In the genomic region with DNA sequence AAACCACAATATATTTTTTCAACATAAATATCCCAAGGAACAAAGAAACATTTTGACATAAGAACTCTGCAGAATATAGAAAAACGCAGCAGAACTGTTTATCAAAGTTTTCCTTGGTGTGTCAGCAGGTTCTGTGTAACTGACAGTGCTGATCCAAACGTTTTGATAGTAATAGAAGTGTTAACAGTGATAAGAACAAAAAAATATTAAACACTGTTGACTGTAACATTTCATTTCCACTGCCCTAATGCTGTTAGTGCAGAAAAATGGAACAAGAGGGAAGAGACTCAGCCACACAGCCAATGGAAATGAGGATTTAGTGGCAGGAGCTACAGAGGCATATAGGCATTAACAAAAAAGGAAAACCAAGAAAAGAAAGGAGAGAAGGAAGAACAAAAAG, we compare ENCODE assay signal across 10 mouse cellular contexts.
"Had no signal": no experiment of that assay in that cellular context is flagged by ENCODE, and none has a peak within 500 bp of the region (broad histone marks: within the 10 kb centered on the region; RNA-seq: fewer than 3 reads in every experiment).

No protein-coding gene starts in this region.

- H3K4me3 ChIP-seq: limb, embryonic 12.5 days had no signal

- H3K27ac ChIP-seq: limb, embryonic 12.5 days; stomach, postnatal 0 days had no signal

- H3K36me3 ChIP-seq: limb, embryonic 12.5 days had no signal

- H3K4me1 ChIP-seq: limb, embryonic 12.5 days had no signal

- H3K9ac ChIP-seq: limb, embryonic 12.5 days; lung, embryonic 14.5 days had no signal

- H3K27me3 ChIP-seq: limb, embryonic 12.5 days had no signal

- DNase-seq: kidney, adult 8-10 months; kidney, postnatal 25 days; layer of hippocampus, adult 9-11 months; layer of hippocampus, postnatal 36 days; lung, embryonic 14.5 days; lung, postnatal 10 days; thymus, postnatal 4 days had no signal

- H3K4me2 ChIP-seq: limb, embryonic 12.5 days; lung, embryonic 14.5 days had no signal

- H3K9me3 ChIP-seq: limb, embryonic 12.5 days had no signal

- ATAC-seq: intestine, embryonic 16.5 days had no signal
